Mouse (Mus musculus) kidney, embryonic 16.5 days (tissue): ENCODE results near the gene Arhgef19. TPM values are rescaled to one million over a fixed set of nuclear protein-coding genes. Genes with fewer than 3 reads are reported as not detected.

ENCODE experiments used
- ATAC-seq: fragments of 200-750 bp; cut with Nextera tagmentation; 2 replicates; pipeline ENCODE4 v1.8.0; 2017; ENCODE audit warnings: moderate TSS enrichment; ENCODE audit not compliant: low FRiP score, low TSS enrichment
- H3K27ac ChIP-seq: fragments of 300-500 bp; sonication (generic); 2 replicates; pipeline ENCODE4 v1.5.1; 2014; ENCODE audit warnings: low read length
- H3K27me3 ChIP-seq: fragments of 300-500 bp; sonication (generic); 2 replicates; pipeline ENCODE4 v1.6.1; 2014; ENCODE audit warnings: low read length, control low read depth, mixed read lengths; ENCODE audit not compliant: insufficient read depth
- H3K36me3 ChIP-seq: fragments of 300-500 bp; sonication (generic); 2 replicates; pipeline ENCODE4 v1.6.1; 2014; ENCODE audit warnings: low read length, control low read depth, mixed read lengths; ENCODE audit not compliant: insufficient read depth
- H3K4me1 ChIP-seq: fragments of 300-500 bp; sonication (generic); 2 replicates; pipeline ENCODE4 v1.6.1; 2014; ENCODE audit warnings: low read length, control low read depth, mixed read lengths; ENCODE audit not compliant: insufficient read depth
- H3K4me2 ChIP-seq: fragments of 300-500 bp; sonication (generic); replicated peaks from 2 replicates; pipeline ENCODE4 v1.6.1; 2014; ENCODE audit warnings: low read depth, low read length
- H3K4me3 ChIP-seq: fragments of 300-500 bp; sonication (generic); 2 replicates; pipeline ENCODE4 v1.5.1; 2014; ENCODE audit warnings: mild to moderate bottlenecking, low read length
- H3K9ac ChIP-seq: fragments of 300-500 bp; sonication (generic); replicated peaks from 2 replicates; pipeline ENCODE4 v1.6.1; 2014; ENCODE audit warnings: low read length
- H3K9me3 ChIP-seq: fragments of 300-500 bp; sonication (generic); 2 replicates; pipeline ENCODE4 v1.6.1; 2016; ENCODE audit warnings: low read length, control low read depth
- WGBS: fragments of 180-500 bp; shearing (Covaris S2); extraction: QIAGEN DNeasy Blood & Tissue Kit; methylation state at CpG from one replicate; pipeline ENCODE4 v1.1.7; 2014; 5-methylcytosine and 5-hydroxymethylcytosine counted together
- polyA plus RNA-seq: library from polyadenylated mRNA; unstranded; fragments of >200 nt; fragmentation: Nextera tagmentation; extraction: Ambion mirVana; gene quantifications from 2 replicates; pipeline ENCODE4 v1.2.1, GENCODE M21; 2015

The Arhgef19 gene
- polyA plus RNA-seq, 1 experiment from 2014 or later, result 9.6 TPM

GRCm38 (mm10) chr4:141285128-141285527 is 45.8 kb downstream of the Arhgef19 start:
- H3K9me3 ChIP-seq, result no peaks in the 10 kb centered on the region; the same call in 1 of the 2 replicates
- H3K27ac ChIP-seq, result no peak overlapping the region
- no peak overlapping the region for H3K4me2 ChIP-seq
- H3K9ac ChIP-seq, result no peak overlapping the region
- no peaks in the 10 kb centered on the region for H3K36me3 ChIP-seq
- H3K4me1 ChIP-seq, result peaks cover 52% of the 10 kb centered on the region
- WGBS, result 22% methylated on average over 8 of the region's 8 CpGs
- H3K4me3 ChIP-seq, result no peak overlapping the region
- H3K27me3 ChIP-seq, result peaks cover 5% of the 10 kb centered on the region; the same call in 1 of the 2 replicates
- ATAC-seq, result no peak

GRCm38 (mm10) chr4:141286860-141287517 is 47.7 kb downstream of the Arhgef19 start:
- 5% methylated on average over 20 of the region's 20 CpGs for WGBS
- H3K4me3 ChIP-seq, result no peak overlapping the region
- peak overlapping the region; percentile 16; the same call in 1 of the 2 replicates for H3K27ac ChIP-seq
- no peaks in the 10 kb centered on the region; the same call in 1 of the 2 replicates for H3K9me3 ChIP-seq
- H3K36me3 ChIP-seq, result no peaks in the 10 kb centered on the region
- ATAC-seq, result peak; percentile 47
- peak overlapping the region; percentile 43 for H3K4me2 ChIP-seq
- peaks cover 11% of the 10 kb centered on the region for H3K27me3 ChIP-seq
- H3K9ac ChIP-seq, result peak overlapping the region; percentile 17; the same call in 1 of the 2 replicates
- H3K4me1 ChIP-seq, result peaks cover 48% of the 10 kb centered on the region

GRCm38 (mm10) chr4:141287518-141288004 is 48.3 kb downstream of the Arhgef19 start:
- ATAC-seq, result no peak
- peak overlapping the region; percentile 4; the same call in 1 of the 2 replicates for H3K27ac ChIP-seq
- WGBS, result 9% methylated on average over 15 of the region's 15 CpGs
- no peaks in the 10 kb centered on the region; the same call in 1 of the 2 replicates for H3K9me3 ChIP-seq
- no peak overlapping the region for H3K4me3 ChIP-seq
- peaks cover 44% of the 10 kb centered on the region for H3K4me1 ChIP-seq
- no peaks in the 10 kb centered on the region for H3K36me3 ChIP-seq
- 0 out of 2 replicates have a peak overlapping the region, but pooled peaks have one; percentile 17 for H3K9ac ChIP-seq
- peaks cover 11% of the 10 kb centered on the region for H3K27me3 ChIP-seq
- H3K4me2 ChIP-seq, result peak overlapping the region; percentile 43

- Histone ChIP-seq H3K36me3 (no peaks in the 10 kb centered on the region), H3K4me2 (no peak overlapping the region), H3K4me3 (no peak overlapping the region), H3K4me1 (peaks cover 43% of the 10 kb centered on the region), H3K9ac (no peak overlapping the region), H3K9me3 (no peaks in the 10 kb centered on the region; the same call in 1 of the 2 replicates), H3K27ac (no peak overlapping the region), H3K27me3 (peaks cover 15% of the 10 kb centered on the region)
- no peak for ATAC-seq
- 59% methylated on average over 8 of the region's 8 CpGs for WGBS
Observed at GRCm38 (mm10) chr4:141288152-141288551, 48.9 kb downstream of the Arhgef19 start.

GRCm38 (mm10) chr4:141291571-141292375 is 52.5 kb downstream of the Arhgef19 start:
- Histone ChIP-seq H3K4me2 (peak overlapping the region; percentile 82), H3K27me3 (peaks cover 20% of the 10 kb centered on the region), H3K9me3 (no peaks in the 10 kb centered on the region; the same call in 1 of the 2 replicates), H3K4me3 (peak overlapping the region; percentile 42), H3K9ac (peak overlapping the region; percentile 61), H3K36me3 (no peaks in the 10 kb centered on the region), H3K4me1 (peaks cover 39% of the 10 kb centered on the region), H3K27ac (no peak overlapping the region)
- ATAC-seq, result no peak; the same call in 1 of the 2 replicates
- 2% methylated on average over 43 of the region's 47 CpGs for WGBS

- Histone ChIP-seq H3K36me3 (no peaks in the 10 kb centered on the region), H3K4me3 (no peak overlapping the region), H3K4me2 (peak overlapping the region; percentile 20), H3K27ac (no peak overlapping the region), H3K9me3 (no peaks in the 10 kb centered on the region), H3K9ac (peak overlapping the region; percentile 12; the same call in 1 of the 2 replicates), H3K4me1 (peaks cover 31% of the 10 kb centered on the region), H3K27me3 (peaks cover 11% of the 10 kb centered on the region)
- WGBS, result 9% methylated on average over 14 of the region's 15 CpGs
- no peak for ATAC-seq
Observed at GRCm38 (mm10) chr4:141295774-141296186, 56.5 kb downstream of the Arhgef19 start.

- Histone ChIP-seq H3K27ac (no peak overlapping the region), H3K9me3 (no peaks in the 10 kb centered on the region), H3K36me3 (no peaks in the 10 kb centered on the region), H3K4me3 (no peak overlapping the region), H3K9ac (no peak overlapping the region), H3K4me1 (peaks cover 34% of the 10 kb centered on the region), H3K4me2 (no peak overlapping the region), H3K27me3 (peaks cover 6% of the 10 kb centered on the region; the same call in 1 of the 2 replicates)
- no peak for ATAC-seq
- 34% methylated on average over 7 of the region's 7 CpGs for WGBS
Observed at GRCm38 (mm10) chr4:141297934-141298333, 58.6 kb downstream of the Arhgef19 start.

- Histone ChIP-seq H3K4me3 (no peak overlapping the region), H3K4me1 (peaks cover 48% of the 10 kb centered on the region), H3K9ac (no peak overlapping the region), H3K36me3 (no peaks in the 10 kb centered on the region), H3K4me2 (no peak overlapping the region), H3K27ac (no peak overlapping the region), H3K9me3 (no peaks in the 10 kb centered on the region), H3K27me3 (no peaks in the 10 kb centered on the region)
- no peak for ATAC-seq
- 66% methylated on average over 13 of the region's 13 CpGs for WGBS
Observed at GRCm38 (mm10) chr4:141299356-141299755, 60.1 kb downstream of the Arhgef19 start.

- WGBS, result 45% methylated on average over 4 of the region's 4 CpGs
- H3K4me3 ChIP-seq, result no peak overlapping the region
- ATAC-seq, result no peak
- no peak overlapping the region for H3K9ac ChIP-seq
- H3K4me2 ChIP-seq, result no peak overlapping the region
- no peaks in the 10 kb centered on the region for H3K27me3 ChIP-seq
- H3K36me3 ChIP-seq, result no peaks in the 10 kb centered on the region
- peaks cover 56% of the 10 kb centered on the region for H3K4me1 ChIP-seq
- no peaks in the 10 kb centered on the region for H3K9me3 ChIP-seq
- H3K27ac ChIP-seq, result no peak overlapping the region
Observed at GRCm38 (mm10) chr4:141300196-141300595, 60.9 kb downstream of the Arhgef19 start.
